Mouse (Mus musculus): ENCODE data around the gene Nt5dc1.
A peak's percentile ranks its signal among the peaks of the same experiment; 100 is the strongest.
"Not testable (repeated sequence)": the region's sequence is repeated elsewhere in the genome, so short reads cannot be mapped to it uniquely, and the experiment has no call there.

Gene Nt5dc1

GRCm38 (mm10) chr10:34418204-34418756 is at the start of gene Nt5dc1:
Gene Nt5dc1, minus strand, starts transcription at chr10:34418552.
- peak; percentile 78 to 81 for DNase-seq (ENCODE audit: low spot score in 2 of 2)

- DNase-seq (ENCODE audit: low spot score in 2 of 2), result no peak
Measured at GRCm38 (mm10) chr10:34464321-34464720, 46.0 kb upstream of the Nt5dc1 start.

GRCm38 (mm10) chr10:34461451-34461850 is 43.1 kb upstream of the Nt5dc1 start:
- no peak for DNase-seq (ENCODE audit: low spot score in 2 of 2)

GRCm38 (mm10) chr10:34449469-34449868 is 31.1 kb upstream of the Nt5dc1 start:
- DNase-seq (ENCODE audit: low spot score in 2 of 2), result no peak

GRCm38 (mm10) chr10:34434191-34434590 is 15.8 kb upstream of the Nt5dc1 start:
- not testable (repeated sequence) for DNase-seq (ENCODE audit: low spot score in 2 of 2)

GRCm38 (mm10) chr10:34431783-34432182 is 13.4 kb upstream of the Nt5dc1 start:
- DNase-seq (ENCODE audit: low spot score in 2 of 2), result no peak

GRCm38 (mm10) chr10:34418794-34419193 is 442 bp upstream of the Nt5dc1 start:
- not testable (repeated sequence) for DNase-seq (ENCODE audit: low spot score in 2 of 2)

GRCm38 (mm10) chr10:34399267-34399666 is 19.1 kb downstream of the Nt5dc1 start:
- no peak for DNase-seq (ENCODE audit: low spot score in 2 of 2)

GRCm38 (mm10) chr10:34396959-34397358 is 21.4 kb downstream of the Nt5dc1 start:
- no peak for DNase-seq (ENCODE audit: low spot score in 2 of 2)

- no peak for DNase-seq (ENCODE audit: low spot score in 2 of 2)
Measured at GRCm38 (mm10) chr10:34389681-34390080, 28.7 kb downstream of the Nt5dc1 start, which contains the start of gene Col10a1. Gene Col10a1, plus strand, starts transcription at chr10:34389981.

GRCm38 (mm10) chr10:34385636-34386035 is 32.7 kb downstream of the Nt5dc1 start:
- DNase-seq (ENCODE audit: low spot score in 2 of 2), result no peak

- DNase-seq (ENCODE audit: low spot score in 2 of 2), result no peak
Measured at GRCm38 (mm10) chr10:34373332-34373731, 45.0 kb downstream of the Nt5dc1 start.

- DNase-seq (ENCODE audit: low spot score in 2 of 2), result no peak
Measured at GRCm38 (mm10) chr10:34368138-34368537, 50.2 kb downstream of the Nt5dc1 start.

- no peak for DNase-seq (ENCODE audit: low spot score in 2 of 2)
Measured at GRCm38 (mm10) chr10:34363756-34364155, 54.6 kb downstream of the Nt5dc1 start.

GRCm38 (mm10) chr10:34358263-34358662 is 60.1 kb downstream of the Nt5dc1 start:
- DNase-seq (ENCODE audit: low spot score in 2 of 2), result no peak

- DNase-seq (ENCODE audit: low spot score in 2 of 2), result no peak
Measured at GRCm38 (mm10) chr10:34352166-34352565, 66.2 kb downstream of the Nt5dc1 start.

- no peak for DNase-seq (ENCODE audit: low spot score in 2 of 2)
Measured at GRCm38 (mm10) chr10:34341886-34342285, 76.5 kb downstream of the Nt5dc1 start.

GRCm38 (mm10) chr10:34341014-34341413 is 77.3 kb downstream of the Nt5dc1 start:
- no peak for DNase-seq (ENCODE audit: low spot score in 2 of 2)

GRCm38 (mm10) chr10:34328310-34328709 is 90.0 kb downstream of the Nt5dc1 start:
- peak in 1 of 2 experiments; percentile 12 for DNase-seq (ENCODE audit: low spot score in 2 of 2)

GRCm38 (mm10) chr10:34327144-34327543 is 91.2 kb downstream of the Nt5dc1 start:
- no peak for DNase-seq (ENCODE audit: low spot score in 2 of 2)

GRCm38 (mm10) chr10:34326701-34327100 is 91.7 kb downstream of the Nt5dc1 start:
- no peak for DNase-seq (ENCODE audit: low spot score in 2 of 2)

GRCm38 (mm10) chr10:34320809-34321208 is 97.5 kb downstream of the Nt5dc1 start:
- no peak for DNase-seq (ENCODE audit: low spot score in 2 of 2)

- DNase-seq (ENCODE audit: low spot score in 2 of 2), result no peak
Measured at GRCm38 (mm10) chr10:34317217-34317606, 101.1 kb downstream of the Nt5dc1 start.

All from right cerebral cortex, postnatal 36 days (tissue).